Mouse (Mus musculus) small intestine, adult 10 weeks (tissue): ENCODE data around the gene Gm20604. TPM values are rescaled to one million over a fixed set of nuclear protein-coding genes. Genes with fewer than 3 reads are reported as not detected.

Experiments
- polyA plus RNA-seq: library from polyadenylated mRNA; stranded (reverse); fragments of 350-450 nt; fragmentation: Illumina TruSeq; extraction: RNeasy Lipid Tissue Mini Kit (QIAGEN cat#74804); gene quantifications from one replicate; pipeline ENCODE4 v1.2.3, GENCODE M21; 2014; ENCODE audit warnings: low replicate concordance

Gm20604 gene
- polyA plus RNA-seq: 14.5 TPM

DNA sequence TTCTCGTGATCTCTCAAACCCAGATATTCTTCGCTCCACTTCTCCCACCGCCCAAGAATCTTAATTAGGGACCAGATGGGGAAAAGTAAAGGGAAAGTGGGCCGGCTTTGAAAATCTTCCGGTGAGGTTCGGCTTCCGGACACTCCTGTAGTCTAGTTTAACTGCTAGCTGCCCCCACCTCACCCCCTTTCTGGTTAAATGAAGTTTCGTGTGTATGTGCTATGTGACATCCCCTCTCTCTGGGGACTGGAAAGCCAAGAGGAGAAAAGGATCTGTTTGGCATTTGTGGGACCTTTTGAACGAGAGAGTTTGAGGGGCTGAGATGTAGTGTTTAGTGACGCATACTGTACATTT lies at the start of gene Gm20604:
TSS of gene Gm20604 (minus strand) at position 270 of the 354 bp plus-strand sequence.

DNA sequence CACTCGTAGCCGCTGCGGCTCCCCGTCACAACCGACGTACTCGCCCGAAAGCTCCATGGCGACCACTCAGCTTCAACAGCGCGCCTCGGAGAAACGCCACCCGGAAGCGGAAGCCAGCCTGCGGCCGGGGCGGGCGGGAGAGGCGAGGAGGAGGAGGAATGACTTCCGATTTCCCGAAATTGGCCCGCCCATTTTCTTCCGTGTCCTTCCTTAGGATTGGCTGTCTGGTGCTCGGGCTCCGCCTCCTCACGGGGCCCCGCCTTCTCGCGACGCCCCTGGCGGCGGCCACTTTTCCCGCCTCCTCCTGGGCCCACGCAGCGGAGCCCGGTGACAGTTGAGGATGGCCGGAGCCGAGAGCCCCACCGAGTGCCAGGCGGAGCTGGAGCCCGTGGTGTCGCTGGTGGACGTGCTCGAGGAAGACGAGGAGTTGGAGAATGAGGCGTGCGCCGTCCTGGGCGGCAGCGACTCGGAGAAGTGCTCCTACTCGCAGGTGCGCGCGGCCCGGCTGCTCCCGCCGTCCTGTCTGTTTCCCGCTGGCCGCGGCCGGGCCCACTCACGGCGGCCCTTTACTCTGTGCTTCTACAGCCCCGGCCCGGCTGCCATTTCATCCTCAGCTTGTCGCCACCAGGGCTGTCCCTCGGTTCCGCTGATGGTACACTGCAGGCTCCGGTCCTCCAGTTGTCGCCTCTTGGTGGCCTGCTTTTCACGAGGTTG lies 626 bp downstream of the Gm20604 start, which contains the start of the genes Gm28051, Gon7 and Ubr7:
TSS of gene Gm28051 (minus strand) at position 77 of the 714 bp plus-strand sequence.
TSS of gene Gon7 (minus strand) at position 115 of the 714 bp plus-strand sequence.
TSS of gene Ubr7 (plus strand) at position 279 of the 714 bp plus-strand sequence.

DNA sequence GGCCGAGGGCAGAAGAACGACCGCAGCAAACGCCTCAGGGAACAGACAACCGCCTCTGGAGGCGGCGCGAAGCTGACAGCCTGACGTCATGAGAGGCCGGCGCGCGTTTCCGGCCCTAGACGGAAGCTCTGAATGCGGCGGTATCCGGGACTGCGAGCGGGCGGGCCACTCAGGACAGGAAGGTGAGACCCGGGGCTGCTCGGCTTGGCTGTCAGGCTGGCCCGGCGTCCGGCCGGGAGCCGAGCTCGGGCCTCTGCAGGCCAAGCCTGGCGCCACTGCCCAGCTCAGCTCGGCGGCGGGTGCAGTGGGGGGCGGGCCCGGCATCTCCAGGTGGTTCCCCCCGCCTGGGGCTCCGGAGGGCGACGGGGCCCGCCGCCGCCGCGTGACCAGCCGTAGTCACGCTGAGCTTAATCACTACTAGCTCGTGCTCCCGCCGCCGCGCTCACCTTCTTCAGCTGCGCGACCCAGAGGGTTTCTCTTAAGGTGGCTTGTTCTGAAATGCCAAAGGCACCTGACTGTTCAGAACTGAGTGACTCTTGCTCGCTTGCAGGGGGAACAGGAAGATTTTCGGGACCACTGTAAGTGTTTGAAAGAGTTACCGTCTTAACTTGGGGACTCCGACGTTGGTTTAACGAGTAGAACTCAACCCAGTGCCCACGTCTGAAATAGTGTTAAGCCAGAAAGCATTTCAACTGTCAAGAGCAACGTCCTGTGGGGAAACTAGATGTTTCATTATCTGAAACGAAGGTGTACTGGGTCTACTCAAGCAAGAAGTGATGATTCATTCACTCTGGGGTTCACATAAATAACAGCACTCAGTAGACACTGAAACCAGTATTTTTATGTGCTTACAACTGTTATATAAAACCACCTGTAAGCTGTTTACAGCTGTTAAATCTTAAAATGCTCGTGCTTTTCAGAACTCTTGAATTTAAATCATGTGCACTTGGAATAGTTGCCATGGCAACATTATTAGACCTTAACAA lies 14.6 kb downstream of the Gm20604 start, which contains the start of the genes Moap1 and Tmem251:
TSS of gene Moap1 (minus strand) at position 73 of the 986 bp plus-strand sequence.
TSS of gene Tmem251 (plus strand) at position 174 of the 986 bp plus-strand sequence.

DNA sequence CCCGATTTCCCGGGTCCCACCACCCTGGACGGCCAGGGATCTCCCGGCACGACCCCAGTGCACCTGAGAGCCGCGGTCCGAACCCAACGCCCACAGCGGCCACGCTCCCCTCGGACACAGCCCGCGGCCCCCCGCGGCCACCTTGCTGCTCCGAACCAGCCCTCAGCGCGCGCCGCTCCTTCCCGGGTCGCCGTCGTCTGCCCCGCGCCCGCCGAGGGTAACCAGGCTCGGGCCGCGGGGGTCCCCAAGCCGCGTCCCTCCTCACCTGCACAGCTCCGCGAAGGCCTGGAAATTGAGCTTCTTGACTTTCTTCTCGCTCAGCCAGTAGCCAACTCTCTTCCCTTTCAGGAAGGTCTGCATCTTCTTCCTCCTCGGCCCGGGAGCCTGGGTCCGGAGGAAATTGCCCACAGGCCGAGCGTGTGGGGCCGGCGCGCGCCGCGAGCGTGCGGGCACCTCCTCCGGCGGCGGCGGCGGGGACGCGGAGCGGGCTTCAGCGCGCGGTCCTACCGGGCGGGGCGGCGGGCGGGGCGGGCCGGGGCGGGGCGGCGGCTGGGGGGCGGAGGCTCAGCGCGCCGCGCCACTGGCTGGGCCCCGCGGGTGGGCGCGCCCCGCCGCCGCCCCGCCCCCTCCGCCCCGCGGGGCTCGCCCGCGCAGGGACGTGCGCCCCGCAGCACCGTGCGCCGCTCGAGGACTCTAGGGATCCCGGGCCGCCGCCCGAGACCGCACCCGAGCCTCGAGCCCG lies 53.8 kb downstream of the Gm20604 start, which contains the start of gene Itpk1:
TSS of gene Itpk1 (minus strand) at position 474 of the 742 bp plus-strand sequence.

Other genes starting within 250 kb of the Gm20604 start
- 2.9 TPM for gene Chga, start 203.7 kb downstream of the Gm20604 start, polyA plus RNA-seq
- gene Itpk1, start 53.7 kb downstream of the Gm20604 start, polyA plus RNA-seq: 2.4 TPM
- gene Moap1, start 15.0 kb downstream of the Gm20604 start, polyA plus RNA-seq: not detected
- gene Tmem251, start 14.9 kb downstream of the Gm20604 start, polyA plus RNA-seq: 12.3 TPM
- gene Gm28051, start 907 bp downstream of the Gm20604 start, polyA plus RNA-seq: not detected
- 18.9 TPM for gene Gon7, start 869 bp downstream of the Gm20604 start, polyA plus RNA-seq
- 15.8 TPM for gene Ubr7, start 705 bp downstream of the Gm20604 start, polyA plus RNA-seq
- 34.2 TPM for gene Btbd7, start 119.8 kb upstream of the Gm20604 start, polyA plus RNA-seq
- gene Cox8c, start 140.6 kb upstream of the Gm20604 start, polyA plus RNA-seq: not detected
- 0.07 TPM for gene Unc79, start 190.2 kb upstream of the Gm20604 start, polyA plus RNA-seq